Mouse (Mus musculus) T-helper 17 cell (primary cell): Measurements from ENCODE around the gene Flrt1.

Experiments used
- in situ Hi-C, 2 experiments: fragments of 300-600 bp; cut with MboI, MseI; formaldehyde crosslinking; loops; 1 replicate in 1 of 2; 2 replicates in 1 of 2; pipeline ENCODE4 v1.15.1; 2025; ENCODE audit warnings: high pct_unique_total_duplicates in 2 of 2

The Flrt1 gene

DNA sequence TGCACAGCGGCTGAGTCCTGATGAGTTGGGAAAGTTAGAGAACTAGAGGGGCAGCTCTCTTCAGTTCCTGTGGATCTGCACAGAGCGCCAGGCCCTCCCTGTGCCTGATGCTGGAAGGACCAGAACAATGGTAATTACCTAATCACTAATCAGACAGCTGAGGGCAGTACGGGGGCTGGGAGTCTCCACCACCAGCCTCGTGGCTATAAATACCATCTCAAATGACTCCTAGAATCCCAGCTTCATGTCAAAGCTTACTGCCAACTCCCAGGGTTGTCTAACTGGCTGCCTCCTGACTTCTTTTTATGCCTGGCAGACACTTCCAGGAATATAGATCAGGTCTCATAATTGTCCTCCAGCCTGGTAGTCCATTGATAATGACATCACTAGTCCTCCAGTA lies 60.8 kb downstream of the Flrt1 start:
- in situ Hi-C loops: no loop called here

DNA sequence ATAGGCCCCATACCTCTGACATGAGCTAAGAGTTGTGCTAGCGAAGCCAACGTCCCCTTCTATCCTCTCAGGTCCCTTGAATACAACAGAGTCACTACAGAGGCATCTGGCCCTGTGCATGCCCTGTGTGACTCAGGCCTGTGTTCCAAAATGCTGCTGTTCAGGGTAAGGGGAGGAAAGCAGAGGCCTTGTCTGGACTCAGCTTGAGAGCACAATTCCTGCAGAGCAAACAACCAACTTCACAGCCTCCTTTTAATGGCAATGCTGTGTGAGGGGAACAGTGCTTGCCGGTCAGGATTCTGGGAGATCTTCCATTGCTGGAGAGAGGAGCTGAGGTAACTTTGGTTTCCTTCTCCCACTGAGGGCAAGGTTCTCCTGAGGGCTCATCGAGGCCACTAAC lies 61.2 kb downstream of the Flrt1 start:
- in situ Hi-C loops: no loop called here
